Mouse (Mus musculus) embryonic facial prominence, embryonic 11.5 days (tissue): ENCODE results near the gene Slc2a1. TPM values are rescaled to one million over a fixed set of nuclear protein-coding genes. Genes with fewer than 3 reads are reported as not detected.

Experiments
- ATAC-seq: fragments of 200-750 bp; cut with Nextera tagmentation; replicated peaks from 2 replicates; pipeline ENCODE4 v1.8.0; 2017; ENCODE audit warnings: low read depth; ENCODE audit not compliant: insufficient number of reproducible peaks, low FRiP score, low TSS enrichment
- DNase-seq: peaks from one replicate; pipeline ENCODE4 v3.0.0-alpha.2; 2015; ENCODE audit warnings: low spot score
- H3K27ac ChIP-seq: fragments of 300-500 bp; sonication (generic); replicated peaks from 2 replicates; pipeline ENCODE4 v1.5.1; 2014; ENCODE audit warnings: mild to moderate bottlenecking, low read depth, low read length, control low read depth
- H3K27me3 ChIP-seq: fragments of 300-500 bp; sonication (generic); 2 replicates; pipeline ENCODE4 v1.6.1; 2014; ENCODE audit warnings: mild to moderate bottlenecking, low read length, moderate library complexity, mixed read lengths; ENCODE audit not compliant: control insufficient read depth, insufficient read depth
- H3K36me3 ChIP-seq: fragments of 300-500 bp; sonication (generic); replicated peaks from 2 replicates; pipeline ENCODE4 v1.6.1; 2014; ENCODE audit warnings: low read depth, mild to moderate bottlenecking, low read length, moderate library complexity, mixed read lengths; ENCODE audit not compliant: control insufficient read depth, insufficient read depth
- H3K4me1 ChIP-seq: fragments of 300-500 bp; sonication (generic); 2 replicates; pipeline ENCODE4 v1.6.1; 2014; ENCODE audit warnings: low read length, mixed read lengths; ENCODE audit not compliant: control insufficient read depth, insufficient read depth
- H3K4me2 ChIP-seq: fragments of 300-500 bp; sonication (generic); 2 replicates; pipeline ENCODE4 v1.6.1; 2014; ENCODE audit warnings: low read depth, mild to moderate bottlenecking, control low read depth, low read length, moderate library complexity
- H3K4me3 ChIP-seq: fragments of 300-500 bp; sonication (generic); 2 replicates; pipeline ENCODE4 v1.5.1; 2014; ENCODE audit warnings: low read depth, low read length, control low read depth
- H3K9ac ChIP-seq: fragments of 300-500 bp; sonication (generic); replicated peaks from 2 replicates; pipeline ENCODE4 v1.6.1; 2014; ENCODE audit warnings: mild to moderate bottlenecking, control low read depth, low read length
- H3K9me3 ChIP-seq: fragments of 300-500 bp; sonication (generic); replicated peaks from 2 replicates; pipeline ENCODE4 v1.6.1; 2016; ENCODE audit warnings: mild to moderate bottlenecking, low read length, inconsistent platforms, mixed read lengths; ENCODE audit not compliant: control insufficient read depth
- WGBS: fragments of 180-500 bp; shearing (Covaris S2); extraction: QIAGEN DNeasy Blood & Tissue Kit; methylation state at CpG from one replicate; pipeline ENCODE4 v1.1.7; 2014; 5-methylcytosine and 5-hydroxymethylcytosine counted together
- polyA plus RNA-seq: library from polyadenylated mRNA; unstranded; fragments of >200 nt; fragmentation: Nextera tagmentation; extraction: Ambion mirVana; gene quantifications from 2 replicates; pipeline ENCODE4 v1.2.1, GENCODE M21; 2014

Gene Slc2a1
- polyA plus RNA-seq, 1 experiment from 2014 or later: 111 TPM

- Histone ChIP-seq H3K4me2 (peak within 1 kb of the TSS; percentile 54), H3K27me3 (no peaks in the 10 kb centered on the region), H3K4me3 (peak within 1 kb of the TSS; percentile 74), H3K4me1 (no peaks in the 10 kb centered on the region), H3K27ac (no peak within 1 kb of the TSS; the same call in 1 of the 2 replicates), H3K9ac (peak within 1 kb of the TSS; percentile 82), H3K9me3 (no peaks in the 10 kb centered on the region), H3K36me3 (peaks cover 4% of the 10 kb centered on the region; the same call in 1 of the 2 replicates)
- ATAC-seq (peak; percentile 99), DNase-seq (peak; percentile 99)
- WGBS: under 1% methylated on average over 40 of the region's 40 CpGs
Measured at GRCm38 (mm10) chr4:119173851-119174453, 65.4 kb downstream of the Slc2a1 start, which contains the start of gene Zfp691. Gene Zfp691, minus strand, starts transcription at chr4:119174195.

DNA sequence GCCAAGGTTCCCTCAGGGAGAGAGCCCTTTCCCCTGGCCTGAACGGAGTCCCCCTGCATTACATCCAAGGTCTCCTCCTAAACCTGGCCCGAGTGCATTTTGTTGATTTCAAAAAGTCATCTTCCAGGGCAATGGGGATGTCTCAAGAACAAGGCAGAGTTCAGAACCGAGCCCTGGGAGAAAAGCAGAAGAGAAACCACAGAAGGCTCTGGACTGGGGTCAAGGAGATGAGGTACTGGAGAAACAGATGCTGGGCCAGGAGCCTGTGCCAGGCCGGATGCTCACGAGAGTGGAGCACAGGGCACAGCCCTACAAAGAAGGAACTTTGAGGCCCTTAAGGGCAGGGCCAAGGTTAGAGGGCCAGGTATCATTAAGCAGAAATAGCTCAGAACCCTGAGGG is 69.2 kb downstream of the Slc2a1 start:
- no peaks in the 10 kb centered on the region for H3K27me3 ChIP-seq
- no peak overlapping the region for H3K4me3 ChIP-seq
- H3K4me1 ChIP-seq: no peaks in the 10 kb centered on the region
- WGBS: 77% methylated on average over 5 of the region's 5 CpGs
- no peak for DNase-seq
- H3K4me2 ChIP-seq: no peak overlapping the region
- no peak for ATAC-seq
- no peaks in the 10 kb centered on the region for H3K36me3 ChIP-seq
- no peak overlapping the region for H3K27ac ChIP-seq
- no peaks in the 10 kb centered on the region for H3K9me3 ChIP-seq
- H3K9ac ChIP-seq: no peak overlapping the region

DNA sequence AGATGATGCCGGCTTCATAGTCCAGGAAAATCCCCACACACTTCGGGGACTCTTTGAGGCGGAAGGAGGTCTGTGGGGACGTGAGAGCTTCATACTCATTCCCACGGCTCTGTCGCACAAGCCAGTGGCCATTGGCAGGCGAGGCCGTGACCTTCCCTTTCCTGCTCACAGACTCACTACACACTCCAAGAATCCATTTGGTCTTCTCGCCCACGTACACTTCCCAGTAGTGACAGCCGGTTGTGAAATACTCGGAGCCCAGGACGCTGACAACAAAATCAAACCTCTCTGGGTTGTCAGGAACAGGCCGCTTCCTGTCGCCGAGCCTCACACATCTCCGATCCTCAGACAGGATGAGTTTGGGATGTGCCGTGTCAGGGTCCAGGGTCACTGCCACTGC is 69.8 kb downstream of the Slc2a1 start:
- WGBS: 72% methylated on average over 18 of the region's 18 CpGs
- DNase-seq (no peak), ATAC-seq (no peak)
- H3K9ac ChIP-seq: no peak overlapping the region
- no peaks in the 10 kb centered on the region for H3K27me3 ChIP-seq
- H3K9me3 ChIP-seq: no peaks in the 10 kb centered on the region
- H3K4me2 ChIP-seq: no peak overlapping the region
- no peaks in the 10 kb centered on the region for H3K36me3 ChIP-seq
- no peaks in the 10 kb centered on the region for H3K4me1 ChIP-seq
- H3K27ac ChIP-seq: no peak overlapping the region
- no peak overlapping the region for H3K4me3 ChIP-seq

GRCm38 (mm10) chr4:119180133-119180707 is 71.7 kb downstream of the Slc2a1 start:
- Histone ChIP-seq H3K4me1 (no peaks in the 10 kb centered on the region), H3K27me3 (no peaks in the 10 kb centered on the region), H3K9ac (no peak overlapping the region), H3K36me3 (no peaks in the 10 kb centered on the region), H3K9me3 (no peaks in the 10 kb centered on the region), H3K4me2 (no peak overlapping the region), H3K27ac (no peak overlapping the region), H3K4me3 (no peak overlapping the region)
- WGBS: 66% methylated on average over 4 of the region's 4 CpGs
- ATAC-seq (no peak), DNase-seq (no peak)

DNA sequence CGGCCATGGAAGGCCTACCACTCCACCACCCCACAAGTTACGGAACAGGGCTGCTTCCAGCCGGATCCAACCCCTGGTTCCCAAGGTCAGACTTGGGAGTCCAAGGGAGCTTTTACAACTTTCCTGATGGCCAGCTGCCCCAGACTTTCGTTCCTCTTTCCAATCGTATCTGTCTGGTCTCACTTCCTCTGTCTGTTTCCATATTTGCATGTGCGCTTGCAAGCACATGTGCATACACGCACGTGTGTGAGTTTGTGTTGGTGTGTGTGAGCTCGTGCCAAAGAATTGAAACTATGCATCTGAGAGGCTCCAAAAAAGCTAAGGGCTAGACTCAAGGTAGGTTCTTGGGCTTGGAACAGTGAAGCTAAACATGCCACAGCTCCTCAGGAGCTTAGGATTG is 72.9 kb downstream of the Slc2a1 start:
- no peak for ATAC-seq
- H3K9me3 ChIP-seq: no peaks in the 10 kb centered on the region
- no peak overlapping the region for H3K27ac ChIP-seq
- WGBS: 86% methylated on average over 9 of the region's 9 CpGs
- H3K27me3 ChIP-seq: no peaks in the 10 kb centered on the region
- DNase-seq: no peak
- H3K4me2 ChIP-seq: no peak overlapping the region
- no peak overlapping the region for H3K4me3 ChIP-seq
- H3K9ac ChIP-seq: no peak overlapping the region
- no peaks in the 10 kb centered on the region for H3K36me3 ChIP-seq
- H3K4me1 ChIP-seq: no peaks in the 10 kb centered on the region

- Histone ChIP-seq H3K4me2 (no peak overlapping the region), H3K27me3 (no peaks in the 10 kb centered on the region), H3K4me3 (no peak overlapping the region), H3K27ac (no peak overlapping the region), H3K9ac (no peak overlapping the region), H3K36me3 (no peaks in the 10 kb centered on the region), H3K9me3 (no peaks in the 10 kb centered on the region), H3K4me1 (no peaks in the 10 kb centered on the region)
- no peak for DNase-seq
- WGBS: 55% methylated on average over 1 of the region's 1 CpGs
- ATAC-seq: no peak
Measured at GRCm38 (mm10) chr4:119183525-119183924, 75.0 kb downstream of the Slc2a1 start.

- Histone ChIP-seq H3K27me3 (no peaks in the 10 kb centered on the region), H3K4me1 (no peaks in the 10 kb centered on the region), H3K36me3 (no peaks in the 10 kb centered on the region), H3K9me3 (no peaks in the 10 kb centered on the region), H3K9ac (no peak overlapping the region), H3K27ac (no peak overlapping the region), H3K4me2 (no peak overlapping the region), H3K4me3 (no peak overlapping the region)
- ATAC-seq (no peak), DNase-seq (no peak)
- WGBS: 77% methylated on average over 4 of the region's 4 CpGs
Measured at GRCm38 (mm10) chr4:119185771-119186170, 77.3 kb downstream of the Slc2a1 start.
